Mouse (Mus musculus): ENCODE measurements around the gene 4930451I11Rik. TPM values are rescaled to one million over a fixed set of nuclear protein-coding genes. Genes with fewer than 3 reads are reported as not detected.

Gene 4930451I11Rik
- polyA plus RNA-seq, 1 experiment = not detected

GRCm38 (mm10) chr7:126799468-126800268 lies 31.8 kb downstream of the 4930451I11Rik start:
- Histone ChIP-seq H3K4me1 (ENCODE audit: control insufficient read depth) (peaks cover 76% of the 10 kb centered on the region), H3K36me3 (ENCODE audit: control insufficient read depth) (peaks cover 43% of the 10 kb centered on the region), H3K9me3 (ENCODE audit: control insufficient read depth, low read length) (no peaks in the 10 kb centered on the region), H3K4me3 (replicated peaks) (peak overlapping the region; percentile 90), H3K27me3 (ENCODE audit: control insufficient read depth) (no peaks in the 10 kb centered on the region)
- TF ChIP-seq GATA1 (IDR thresholded peaks at IDR 0.05; ENCODE audit: low read length) (no peak), TAL1 (IDR thresholded peaks at IDR 0.05; ENCODE audit: low read length) (no peak)

GRCm38 (mm10) chr7:126799050-126799467 lies 32.4 kb downstream of the 4930451I11Rik start:
- Histone ChIP-seq H3K4me1 (ENCODE audit: control insufficient read depth) (peaks cover 82% of the 10 kb centered on the region), H3K9me3 (ENCODE audit: control insufficient read depth, low read length) (no peaks in the 10 kb centered on the region), H3K4me3 (replicated peaks) (peak overlapping the region; percentile 90), H3K36me3 (ENCODE audit: control insufficient read depth) (peaks cover 44% of the 10 kb centered on the region), H3K27me3 (ENCODE audit: control insufficient read depth) (no peaks in the 10 kb centered on the region)
- no peak for TF ChIP-seq TAL1 (IDR thresholded peaks at IDR 0.05; ENCODE audit: low read length)
- TF ChIP-seq GATA1 (IDR thresholded peaks at IDR 0.05; ENCODE audit: low read length) = peak; percentile 49; the same call in 1 of the 2 replicates

- TF ChIP-seq TAL1 (IDR thresholded peaks at IDR 0.05; ENCODE audit: low read length) = no peak
- TF ChIP-seq GATA1 (IDR thresholded peaks at IDR 0.05; ENCODE audit: low read length) = no peak; the same call in 1 of the 2 replicates
- Histone ChIP-seq H3K9me3 (ENCODE audit: control insufficient read depth, low read length) (no peaks in the 10 kb centered on the region), H3K36me3 (ENCODE audit: control insufficient read depth) (peaks cover 40% of the 10 kb centered on the region), H3K4me3 (replicated peaks) (peak overlapping the region; percentile 90), H3K27me3 (ENCODE audit: control insufficient read depth) (no peaks in the 10 kb centered on the region), H3K4me1 (ENCODE audit: control insufficient read depth) (peaks cover 86% of the 10 kb centered on the region)
These were observed 33.1 kb downstream of the 4930451I11Rik start for GRCm38 (mm10) chr7:126798127-126799049.

- peaks cover 88% of the 10 kb centered on the region for H3K4me1 ChIP-seq (ENCODE audit: control insufficient read depth)
These were observed 33.9 kb downstream of the 4930451I11Rik start, which contains the start of gene Fam57b for GRCm38 (mm10) chr7:126797411-126798126. Fam57b (plus strand) TSS chr7:126797668.

GRCm38 (mm10) chr7:126796350-126796932 lies 35.0 kb downstream of the 4930451I11Rik start:
- Histone ChIP-seq H3K36me3 (ENCODE audit: control insufficient read depth) (peaks cover 33% of the 10 kb centered on the region), H3K4me3 (replicated peaks) (peak overlapping the region; percentile 90), H3K9me3 (ENCODE audit: control insufficient read depth, low read length) (no peaks in the 10 kb centered on the region), H3K4me1 (ENCODE audit: control insufficient read depth) (peaks cover 86% of the 10 kb centered on the region), H3K27me3 (ENCODE audit: control insufficient read depth) (no peaks in the 10 kb centered on the region)
- TF ChIP-seq GATA1 (IDR thresholded peaks at IDR 0.05; ENCODE audit: low read length) = no peak
- no peak for TF ChIP-seq TAL1 (IDR thresholded peaks at IDR 0.05; ENCODE audit: low read length)

More at GRCm38 (mm10) chr7:126797411-126798126, 33.9 kb downstream of the 4930451I11Rik start, which contains the start of gene Fam57b:
- Histone ChIP-seq H3K36me3 (ENCODE audit: control insufficient read depth) (peaks cover 38% of the 10 kb centered on the region), H3K27me3 (ENCODE audit: control insufficient read depth) (no peaks in the 10 kb centered on the region), H3K9me3 (ENCODE audit: control insufficient read depth, low read length) (no peaks in the 10 kb centered on the region), H3K4me3 (replicated peaks) (peak within 1 kb of the TSS; percentile 90)
- TF ChIP-seq TAL1 (IDR thresholded peaks at IDR 0.05; ENCODE audit: low read length) = no peak
- TF ChIP-seq GATA1 (IDR thresholded peaks at IDR 0.05; ENCODE audit: low read length) = no peak

- H3K4me3 ChIP-seq (replicated peaks) = no peak overlapping the region
- H3K4me1 ChIP-seq (ENCODE audit: control insufficient read depth) = peaks cover 89% of the 10 kb centered on the region
- no peaks in the 10 kb centered on the region for H3K9me3 ChIP-seq (ENCODE audit: control insufficient read depth, low read length)
- H3K36me3 ChIP-seq (ENCODE audit: control insufficient read depth) = peaks cover 38% of the 10 kb centered on the region
- H3K27me3 ChIP-seq (ENCODE audit: control insufficient read depth) = no peaks in the 10 kb centered on the region
- TF ChIP-seq TAL1 (IDR thresholded peaks at IDR 0.05; ENCODE audit: low read length) (no peak), GATA1 (IDR thresholded peaks at IDR 0.05; ENCODE audit: low read length) (no peak)
These were observed 35.8 kb downstream of the 4930451I11Rik start for GRCm38 (mm10) chr7:126795387-126796317.

GRCm38 (mm10) chr7:126794271-126794605 lies 37.2 kb downstream of the 4930451I11Rik start:
- no peaks in the 10 kb centered on the region for H3K27me3 ChIP-seq (ENCODE audit: control insufficient read depth)
- peaks cover 82% of the 10 kb centered on the region for H3K4me1 ChIP-seq (ENCODE audit: control insufficient read depth)
- peaks cover 50% of the 10 kb centered on the region for H3K36me3 ChIP-seq (ENCODE audit: control insufficient read depth)
- no peaks in the 10 kb centered on the region for H3K9me3 ChIP-seq (ENCODE audit: control insufficient read depth, low read length)
- TF ChIP-seq GATA1 (IDR thresholded peaks at IDR 0.05; ENCODE audit: low read length) (no peak), TAL1 (IDR thresholded peaks at IDR 0.05; ENCODE audit: low read length) (no peak)
- H3K4me3 ChIP-seq (replicated peaks) = no peak overlapping the region
